Mouse (Mus musculus) liver, postnatal 0 days (tissue): ENCODE results near the gene Siah2. TPM values are rescaled to one million over a fixed set of nuclear protein-coding genes. Genes with fewer than 3 reads are reported as not detected.

Experiments
- ATAC-seq: fragments of 200-750 bp; cut with Nextera tagmentation; 2 replicates; pipeline ENCODE4 v1.8.0; 2017; ENCODE audit warnings: mild to moderate bottlenecking, moderate library complexity
- DNase-seq: peaks from one replicate; pipeline ENCODE4 v3.0.0-alpha.2; 2016
- H3K27ac ChIP-seq: fragments of 300-500 bp; sonication (generic); 2 replicates; pipeline ENCODE4 v1.5.1; 2014; ENCODE audit warnings: antibody characterized with exemption, moderate library complexity, mild to moderate bottlenecking, low read depth
- H3K27me3 ChIP-seq: fragments of 300-500 bp; sonication (generic); 2 replicates; pipeline ENCODE4 v1.6.1; 2014; ENCODE audit warnings: low read length, control low read depth, mixed read lengths; ENCODE audit not compliant: insufficient read depth
- H3K36me3 ChIP-seq: fragments of 300-500 bp; sonication (generic); replicated peaks from 2 replicates; pipeline ENCODE4 v1.6.1; 2014; ENCODE audit warnings: mild to moderate bottlenecking, control low read depth, low read length, moderate library complexity, mixed read lengths; ENCODE audit not compliant: insufficient read depth
- H3K4me1 ChIP-seq: fragments of 300-500 bp; sonication (generic); 2 replicates; pipeline ENCODE4 v1.6.1; 2014; ENCODE audit warnings: antibody characterized with exemption, mild to moderate bottlenecking, control low read depth; ENCODE audit not compliant: insufficient read depth
- H3K4me2 ChIP-seq: fragments of 300-500 bp; sonication (generic); 2 replicates; pipeline ENCODE4 v1.6.1; 2014; ENCODE audit warnings: low read depth, mild to moderate bottlenecking, low read length, moderate library complexity, mixed read lengths
- H3K4me3 ChIP-seq: fragments of 300-500 bp; sonication (generic); 2 replicates; pipeline ENCODE4 v1.5.1; 2014; ENCODE audit warnings: low read depth, low read length
- H3K9ac ChIP-seq: fragments of 300-500 bp; sonication (generic); replicated peaks from 2 replicates; pipeline ENCODE4 v1.6.1; 2014; ENCODE audit warnings: mild to moderate bottlenecking, moderate library complexity
- H3K9me3 ChIP-seq: fragments of 300-500 bp; sonication (generic); 2 replicates; pipeline ENCODE4 v1.6.1; 2016; ENCODE audit warnings: mild to moderate bottlenecking, control low read depth, low read length, mixed read lengths
- CTCF ChIP-seq: sonication (generic); IDR thresholded peaks from 2 replicates; pipeline ENCODE4 v1.5.1; 2016; ENCODE audit warnings: antibody characterized with exemption, low read depth
- EP300 ChIP-seq: IDR thresholded peaks from 2 replicates; pipeline ENCODE4 v1.6.1; 2016; ENCODE audit warnings: antibody characterized with exemption, low read depth, mild to moderate bottlenecking
- WGBS: fragments of 180-500 bp; shearing (Covaris S2); extraction: QIAGEN DNeasy Blood & Tissue Kit; methylation state at CpG from one replicate; pipeline ENCODE4 v1.1.7; 2014; ENCODE audit not compliant: insufficient replicate concordance; 5-methylcytosine and 5-hydroxymethylcytosine counted together
- polyA plus RNA-seq: library from polyadenylated mRNA; unstranded; fragments of >200 nt; fragmentation: Nextera tagmentation; extraction: Ambion mirVana; gene quantifications from 2 replicates; pipeline ENCODE4 v1.2.1, GENCODE M21; 2015

Siah2 gene
- polyA plus RNA-seq, 1 experiment from 2014 or later = 7.1 TPM

DNA sequence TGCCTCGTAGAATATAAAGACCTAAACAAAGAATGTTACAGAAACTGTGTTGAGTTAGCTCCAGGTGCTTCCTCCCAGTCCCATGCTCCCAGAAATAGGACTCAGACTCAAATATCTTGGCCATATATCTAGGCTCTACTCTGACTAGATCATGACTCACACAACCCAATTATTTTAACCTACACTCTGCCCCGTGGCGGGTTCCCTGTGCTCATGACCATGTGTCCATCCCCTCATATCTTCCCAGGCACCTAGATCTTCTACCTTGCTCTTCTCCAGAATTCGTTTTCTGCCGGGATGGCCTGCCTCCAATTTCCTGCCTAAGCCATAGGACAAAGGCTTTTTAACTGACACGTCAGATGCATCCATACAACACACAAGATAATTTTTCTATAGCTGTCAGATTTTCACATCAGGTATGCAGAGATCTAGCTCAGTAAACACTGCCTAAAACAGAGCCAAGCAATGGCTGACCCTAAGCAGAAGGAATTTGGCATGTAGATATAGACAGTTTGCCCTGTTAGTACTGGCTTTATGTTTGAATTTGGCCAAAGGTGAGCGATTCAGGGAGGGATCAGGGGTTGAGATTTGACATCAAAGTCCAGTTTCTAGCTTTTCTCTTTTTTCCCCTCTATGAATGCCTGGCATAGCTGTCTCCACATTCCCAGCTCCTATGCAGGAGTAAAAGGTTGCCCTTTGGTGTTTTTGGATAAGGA is 5.8 kb downstream of the Siah2 start:
- Histone ChIP-seq H3K4me1 (peaks cover 27% of the 10 kb centered on the region), H3K27me3 (no peaks in the 10 kb centered on the region), H3K4me3 (0 out of 2 replicates have a peak overlapping the region, but pooled peaks have one; percentile 1), H3K4me2 (peak overlapping the region; percentile 94), H3K9me3 (no peaks in the 10 kb centered on the region), H3K36me3 (0 out of 2 replicates have a peak, but pooled peaks cover 5% of the 10 kb centered on the region), H3K27ac (peak overlapping the region; percentile 88), H3K9ac (0 out of 2 replicates have a peak overlapping the region, but pooled peaks have one; percentile 21)
- ATAC-seq (peak; percentile 58), DNase-seq (no peak)
- TF ChIP-seq EP300 (0 out of 2 replicates have a peak, but pooled peaks have one; percentile 28), CTCF (no peak)
- 72% methylated on average over 7 of the region's 7 CpGs for WGBS

DNA sequence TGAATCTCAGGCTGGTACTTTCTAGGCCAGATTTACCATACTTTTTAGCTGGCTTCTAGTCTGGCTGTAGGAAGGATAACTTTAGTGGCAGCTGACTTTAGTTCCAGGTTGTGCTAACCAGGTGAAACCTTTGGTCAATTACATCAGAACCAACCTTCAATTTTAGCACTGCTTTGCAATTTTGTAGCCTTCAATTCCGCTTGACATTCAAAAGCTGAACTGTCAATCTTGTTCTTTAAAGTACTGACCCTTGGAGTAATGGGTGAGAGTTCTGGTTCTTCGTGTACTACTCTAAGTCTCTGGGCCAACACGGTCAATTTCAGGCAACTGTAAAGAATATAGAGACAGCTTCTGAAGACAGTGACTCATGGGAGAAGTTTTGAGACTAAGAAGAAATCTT is 6.8 kb downstream of the Siah2 start:
- no peak overlapping the region for H3K9ac ChIP-seq
- 65% methylated on average over 3 of the region's 3 CpGs for WGBS
- H3K27me3 ChIP-seq = no peaks in the 10 kb centered on the region
- peaks cover 33% of the 10 kb centered on the region for H3K4me1 ChIP-seq
- no peak for DNase-seq
- no peak for TF ChIP-seq CTCF
- H3K27ac ChIP-seq = peak overlapping the region; percentile 88
- H3K36me3 ChIP-seq = 0 out of 2 replicates have a peak, but pooled peaks cover 5% of the 10 kb centered on the region
- no peak overlapping the region for H3K4me3 ChIP-seq
- no peak overlapping the region for H3K4me2 ChIP-seq
- ATAC-seq = no peak
- H3K9me3 ChIP-seq = no peaks in the 10 kb centered on the region

DNA sequence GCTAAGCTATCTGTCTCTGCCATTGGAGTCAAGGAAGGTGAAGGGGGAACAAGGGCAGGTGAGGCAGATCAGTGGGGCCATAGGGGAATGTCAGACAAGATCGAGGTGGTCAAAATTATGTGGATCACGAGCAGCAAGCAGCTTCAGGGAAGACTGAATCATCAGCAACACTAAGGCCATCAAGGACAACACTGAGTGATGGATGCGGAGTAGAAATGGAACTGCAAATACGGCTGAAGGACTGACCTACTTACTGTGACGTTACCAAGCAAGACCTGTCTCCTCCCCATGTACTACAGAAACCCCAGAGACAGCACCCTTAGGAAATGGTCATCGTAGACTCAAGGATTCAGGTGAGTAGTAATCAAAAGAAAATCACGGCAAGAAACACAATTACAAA is 8.9 kb downstream of the Siah2 start:
- ATAC-seq = no peak
- Histone ChIP-seq H3K36me3 (0 out of 2 replicates have a peak, but pooled peaks cover 5% of the 10 kb centered on the region), H3K4me1 (peaks cover 34% of the 10 kb centered on the region), H3K4me2 (no peak overlapping the region), H3K9ac (no peak overlapping the region), H3K9me3 (no peaks in the 10 kb centered on the region), H3K27ac (peak overlapping the region; percentile 74), H3K4me3 (no peak overlapping the region), H3K27me3 (no peaks in the 10 kb centered on the region)
- DNase-seq = no peak
- WGBS = 70% methylated on average over 7 of the region's 7 CpGs
- TF ChIP-seq CTCF (no peak), EP300 (no peak)

DNA sequence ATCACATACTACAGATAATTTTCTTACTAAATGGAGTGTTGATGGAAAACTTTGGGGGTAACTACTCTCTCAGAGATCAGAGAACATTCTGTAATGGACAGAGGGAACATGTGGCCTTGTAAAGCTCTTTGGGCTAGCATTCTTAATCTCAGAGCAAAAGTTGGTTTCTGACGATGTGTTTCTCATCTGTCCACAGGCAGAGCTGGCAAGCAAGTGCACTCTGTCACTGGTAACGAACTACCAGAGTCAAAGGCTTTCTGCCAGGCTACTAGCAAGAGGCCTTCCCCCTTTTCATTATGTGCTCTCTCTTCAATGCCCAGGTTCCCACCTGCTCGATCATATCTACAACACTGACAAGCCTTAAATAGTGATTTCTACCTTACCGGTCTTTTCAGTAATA is 9.9 kb downstream of the Siah2 start:
- DNase-seq = no peak
- no peak for ATAC-seq
- WGBS = 64% methylated on average over 4 of the region's 4 CpGs

DNA sequence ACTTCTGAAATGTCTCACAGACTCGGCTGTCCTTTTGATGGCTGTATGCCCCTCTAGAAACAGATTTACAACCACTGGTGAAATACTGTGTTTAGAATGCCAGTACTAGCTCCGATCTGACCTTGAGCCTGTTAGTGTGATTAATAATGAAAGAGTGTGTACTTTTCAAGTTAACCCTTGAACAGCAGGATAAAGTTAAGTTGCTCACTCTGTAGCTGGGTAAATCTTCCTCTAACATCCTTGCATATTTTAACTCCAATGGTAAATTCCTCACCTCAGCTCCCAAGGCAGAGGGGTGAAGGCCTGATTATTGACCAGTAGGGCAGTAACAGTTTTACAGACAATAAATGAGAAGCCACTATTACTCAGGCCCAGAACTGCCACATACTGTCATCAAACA is 10.4 kb downstream of the Siah2 start:
- no peaks in the 10 kb centered on the region for H3K9me3 ChIP-seq
- no peak overlapping the region for H3K9ac ChIP-seq
- no peaks in the 10 kb centered on the region for H3K27me3 ChIP-seq
- DNase-seq (no peak), ATAC-seq (no peak)
- H3K4me1 ChIP-seq = peaks cover 29% of the 10 kb centered on the region
- H3K4me3 ChIP-seq = no peak overlapping the region
- 43% methylated on average over 2 of the region's 2 CpGs for WGBS
- peak overlapping the region; percentile 15; the same call in 1 of the 2 replicates for H3K4me2 ChIP-seq
- no peak for TF ChIP-seq EP300
- TF ChIP-seq CTCF = no peak
- 0 out of 2 replicates have a peak, but pooled peaks cover 5% of the 10 kb centered on the region for H3K36me3 ChIP-seq
- peak overlapping the region; percentile 74 for H3K27ac ChIP-seq

More for the DNA sequence above, 9.9 kb downstream of the Siah2 start:
- no peaks in the 10 kb centered on the region for H3K27me3 ChIP-seq
- peak overlapping the region; percentile 74 for H3K27ac ChIP-seq
- H3K9me3 ChIP-seq = no peaks in the 10 kb centered on the region
- H3K36me3 ChIP-seq = 0 out of 2 replicates have a peak, but pooled peaks cover 5% of the 10 kb centered on the region
- H3K4me1 ChIP-seq = peaks cover 31% of the 10 kb centered on the region
- H3K9ac ChIP-seq = no peak overlapping the region
- no peak overlapping the region for H3K4me3 ChIP-seq
- H3K4me2 ChIP-seq = peak overlapping the region; percentile 15; the same call in 1 of the 2 replicates
- TF ChIP-seq CTCF (no peak), EP300 (no peak)

GRCm38 (mm10) chr3:58680943-58681637 is 11.1 kb downstream of the Siah2 start:
- Histone ChIP-seq H3K4me2 (peak overlapping the region; percentile 60), H3K27ac (peak overlapping the region; percentile 74), H3K9ac (no peak overlapping the region), H3K27me3 (no peaks in the 10 kb centered on the region), H3K9me3 (no peaks in the 10 kb centered on the region), H3K4me3 (no peak overlapping the region), H3K36me3 (peaks cover 6% of the 10 kb centered on the region; the same call in 1 of the 2 replicates), H3K4me1 (peaks cover 30% of the 10 kb centered on the region)
- DNase-seq (no peak), ATAC-seq (peak; percentile 89)
- 58% methylated on average over 7 of the region's 7 CpGs for WGBS
- 0 out of 2 replicates have a peak, but pooled peaks have one; percentile 11 for TF ChIP-seq EP300
- TF ChIP-seq CTCF = no peak
